Mouse (Mus musculus) hindbrain, embryonic 10.5 days (tissue): ENCODE data around the gene Ddx23. TPM values are rescaled to one million over a fixed set of nuclear protein-coding genes. Genes with fewer than 3 reads are reported as not detected.
A peak's percentile ranks its signal among the peaks of the same experiment; 100 is the strongest.

Experiments
- DNase-seq: peaks from one replicate; pipeline ENCODE4 v3.0.0-alpha.2; 2017; ENCODE audit warnings: low spot score
- H3K27ac ChIP-seq: fragments of 300-500 bp; sonication (generic); 2 replicates; pipeline ENCODE4 v1.5.1; 2016; ENCODE audit warnings: mild to moderate bottlenecking, moderate library complexity
- H3K27me3 ChIP-seq: fragments of 300-500 bp; sonication (generic); 2 replicates; pipeline ENCODE4 v1.6.1; 2016; ENCODE audit warnings: mild to moderate bottlenecking; ENCODE audit not compliant: poor library complexity, insufficient read depth, severe bottlenecking
- H3K36me3 ChIP-seq: fragments of 300-500 bp; sonication (generic); 2 replicates; pipeline ENCODE4 v1.6.1; 2016; ENCODE audit warnings: mild to moderate bottlenecking, moderate library complexity
- H3K4me1 ChIP-seq: fragments of 300-500 bp; sonication (generic); replicated peaks from 2 replicates; pipeline ENCODE4 v1.6.1; 2016; ENCODE audit warnings: mild to moderate bottlenecking
- H3K4me3 ChIP-seq: fragments of 300-500 bp; sonication (generic); 2 replicates; pipeline ENCODE4 v1.5.1; 2016; ENCODE audit warnings: mild to moderate bottlenecking, moderate library complexity
- H3K9me3 ChIP-seq: fragments of 300-500 bp; sonication (generic); 2 replicates; pipeline ENCODE4 v1.6.1; 2016; ENCODE audit warnings: mild to moderate bottlenecking, moderate library complexity
- WGBS: fragments of 180-500 bp; shearing (Covaris S2); methylation state at CpG from one replicate; pipeline ENCODE4 v1.1.7; 2016; 5-methylcytosine and 5-hydroxymethylcytosine counted together
- polyA plus RNA-seq: library from polyadenylated mRNA; unstranded; fragments of >200 nt; fragmentation: Nextera tagmentation; extraction: Ambion mirVana; gene quantifications from 2 replicates; pipeline ENCODE4 v1.2.1, GENCODE M21; 2016

Ddx23 gene
- polyA plus RNA-seq, 1 experiment from 2014 or later, result 22.8 TPM

DNA sequence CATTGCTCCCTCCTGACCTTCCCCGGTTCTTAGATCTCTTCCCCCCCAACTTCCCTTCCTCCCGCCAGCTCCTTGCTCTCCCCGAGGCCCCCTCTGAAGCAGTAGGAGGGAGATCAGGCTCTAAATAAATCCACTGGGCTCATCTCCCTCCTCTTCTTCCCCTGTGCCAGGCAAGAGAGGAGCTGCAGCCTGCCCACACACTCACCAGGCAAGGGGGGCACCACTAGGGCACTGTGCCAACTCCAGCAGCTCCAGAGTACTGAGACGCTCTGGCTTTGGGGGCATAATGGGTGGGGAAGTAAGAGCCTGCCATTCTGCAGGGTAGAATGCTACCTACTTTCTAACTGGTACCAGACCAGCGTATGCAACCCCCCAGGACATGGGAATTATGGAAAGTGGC lies 26.2 kb downstream of the Ddx23 start:
- peaks cover 61% of the 10 kb centered on the region for H3K27me3 ChIP-seq
- peaks cover 66% of the 10 kb centered on the region for H3K4me1 ChIP-seq
- 38% methylated on average over 5 of the region's 5 CpGs for WGBS
- peak overlapping the region; percentile 57; the same call in 1 of the 2 replicates for H3K27ac ChIP-seq
- peak overlapping the region; percentile 87 for H3K4me3 ChIP-seq
- H3K9me3 ChIP-seq, result no peaks in the 10 kb centered on the region
- peaks cover 28% of the 10 kb centered on the region for H3K36me3 ChIP-seq
- no peak for DNase-seq

- Histone ChIP-seq H3K4me3 (peak overlapping the region; percentile 87), H3K4me1 (peaks cover 77% of the 10 kb centered on the region), H3K36me3 (peaks cover 16% of the 10 kb centered on the region), H3K27ac (peak overlapping the region; percentile 98), H3K9me3 (no peaks in the 10 kb centered on the region), H3K27me3 (peaks cover 72% of the 10 kb centered on the region)
- under 1% methylated on average over 21 of the region's 21 CpGs for WGBS
- DNase-seq, result peak; percentile 35
Observed at GRCm38 (mm10) chr15:98635291-98635841, 27.3 kb downstream of the Ddx23 start.

GRCm38 (mm10) chr15:98634541-98635081 lies 28.1 kb downstream of the Ddx23 start:
- Histone ChIP-seq H3K27me3 (peaks cover 80% of the 10 kb centered on the region), H3K4me1 (peaks cover 81% of the 10 kb centered on the region)
- WGBS, result under 1% methylated on average over 59 of the region's 65 CpGs

GRCm38 (mm10) chr15:98633822-98634470 lies 28.7 kb downstream of the Ddx23 start:
- 1% methylated on average over 25 of the region's 25 CpGs for WGBS
- Histone ChIP-seq H3K4me3 (peak overlapping the region; percentile 87), H3K27me3 (peaks cover 86% of the 10 kb centered on the region), H3K4me1 (peaks cover 86% of the 10 kb centered on the region), H3K27ac (peak overlapping the region; percentile 98), H3K9me3 (no peaks in the 10 kb centered on the region), H3K36me3 (peaks cover 4% of the 10 kb centered on the region)
- no peak for DNase-seq

More at GRCm38 (mm10) chr15:98634541-98635081, 28.1 kb downstream of the Ddx23 start:
- peak overlapping the region; percentile 87 for H3K4me3 ChIP-seq
- peak overlapping the region; percentile 98 for H3K27ac ChIP-seq
- H3K36me3 ChIP-seq, result peaks cover 9% of the 10 kb centered on the region
- H3K9me3 ChIP-seq, result no peaks in the 10 kb centered on the region
- peak; percentile 91 for DNase-seq

DNA sequence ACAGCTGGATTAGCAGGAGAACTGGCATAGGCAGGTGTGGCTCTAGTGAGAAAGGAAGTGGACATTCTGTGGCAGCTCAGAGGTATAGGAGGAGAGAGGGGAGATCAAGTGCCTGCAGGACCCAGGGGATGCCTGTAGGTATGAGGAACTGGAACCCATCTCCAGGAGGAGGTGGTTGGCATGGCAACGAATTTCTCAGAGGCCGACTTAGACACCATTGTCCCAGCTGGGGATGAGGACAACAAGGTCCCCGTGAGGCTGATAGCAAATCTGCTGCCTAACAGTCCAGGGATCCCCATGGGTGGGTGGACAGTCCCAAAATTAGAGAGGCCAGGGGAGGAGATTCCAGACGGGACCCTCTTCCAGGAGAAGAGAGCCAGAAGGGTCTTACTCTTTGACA lies 29.8 kb downstream of the Ddx23 start:
- Histone ChIP-seq H3K27me3 (peaks cover 97% of the 10 kb centered on the region), H3K4me3 (peak overlapping the region; percentile 87), H3K9me3 (no peaks in the 10 kb centered on the region), H3K4me1 (peaks cover 96% of the 10 kb centered on the region), H3K36me3 (peaks cover 4% of the 10 kb centered on the region), H3K27ac (peak overlapping the region; percentile 98)
- 0% methylated on average over 4 of the region's 4 CpGs for WGBS
- peak; percentile 64 for DNase-seq

- WGBS, result under 1% methylated on average over 25 of the region's 25 CpGs
- peaks cover 89% of the 10 kb centered on the region for H3K4me1 ChIP-seq
- DNase-seq, result peak; percentile 73
- H3K9me3 ChIP-seq, result no peaks in the 10 kb centered on the region
- no peaks in the 10 kb centered on the region for H3K36me3 ChIP-seq
- peaks cover 96% of the 10 kb centered on the region for H3K27me3 ChIP-seq
- peak overlapping the region; percentile 87 for H3K4me3 ChIP-seq
- H3K27ac ChIP-seq, result peak overlapping the region; percentile 98
Observed at GRCm38 (mm10) chr15:98632107-98632744, 30.5 kb downstream of the Ddx23 start.

DNA sequence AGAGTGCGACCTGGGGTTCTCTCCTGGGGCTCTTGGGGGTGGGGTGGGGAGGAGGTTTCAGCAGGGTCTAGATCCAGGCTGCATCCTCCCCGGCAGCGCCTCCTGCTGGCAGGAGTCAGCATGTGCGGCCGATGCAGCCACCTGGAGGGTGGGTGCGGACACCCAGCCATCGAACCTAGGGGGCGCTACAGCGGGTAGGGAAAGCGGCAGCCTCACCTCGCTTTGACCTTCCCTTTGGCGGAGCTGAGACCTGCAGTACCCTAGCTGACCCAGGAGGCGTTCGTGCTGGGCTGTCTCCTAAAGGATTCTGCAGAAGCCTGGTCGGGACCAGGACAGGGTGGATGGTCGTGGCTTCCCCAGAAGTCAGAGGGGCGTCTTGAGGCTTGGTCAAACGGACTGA lies 31.2 kb downstream of the Ddx23 start:
- DNase-seq, result peak; percentile 86
- Histone ChIP-seq H3K27ac (peak overlapping the region; percentile 98), H3K27me3 (peaks cover 88% of the 10 kb centered on the region), H3K4me1 (peaks cover 85% of the 10 kb centered on the region), H3K4me3 (peak overlapping the region; percentile 87), H3K9me3 (no peaks in the 10 kb centered on the region), H3K36me3 (no peaks in the 10 kb centered on the region)
- under 1% methylated on average over 18 of the region's 18 CpGs for WGBS

DNA sequence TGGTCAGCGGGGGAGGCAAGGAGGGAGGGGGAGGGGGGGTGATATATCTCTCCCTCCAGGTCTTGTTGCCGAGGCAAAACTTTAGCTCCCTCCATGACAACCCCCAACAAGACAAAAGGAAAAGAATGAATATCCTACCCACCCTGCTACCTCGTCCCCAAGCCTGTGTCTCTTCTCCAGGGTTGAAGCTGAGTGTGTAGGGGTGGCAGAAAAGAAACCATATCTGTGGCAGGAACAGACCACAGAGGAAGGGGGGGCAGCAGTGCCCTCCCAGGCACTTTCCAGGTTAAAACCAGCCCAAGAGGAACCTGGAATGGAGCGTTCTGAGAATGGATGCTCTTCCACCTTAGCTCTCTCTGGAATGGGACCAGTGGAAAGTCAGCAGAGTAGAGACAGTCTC lies 32.2 kb downstream of the Ddx23 start, which contains the start of gene Cacnb3:
Gene Cacnb3 (plus strand): TSS at position 301 of the 400 bp plus-strand sequence.
- 32% methylated on average over 4 of the region's 4 CpGs for WGBS
- H3K27me3 ChIP-seq, result peaks cover 79% of the 10 kb centered on the region
- H3K4me1 ChIP-seq, result peaks cover 84% of the 10 kb centered on the region
- no peak for DNase-seq
- peak within 1 kb of the TSS; percentile 98 for H3K27ac ChIP-seq
- no peaks in the 10 kb centered on the region for H3K9me3 ChIP-seq
- H3K4me3 ChIP-seq, result peak within 1 kb of the TSS; percentile 87
- H3K36me3 ChIP-seq, result no peaks in the 10 kb centered on the region

DNA sequence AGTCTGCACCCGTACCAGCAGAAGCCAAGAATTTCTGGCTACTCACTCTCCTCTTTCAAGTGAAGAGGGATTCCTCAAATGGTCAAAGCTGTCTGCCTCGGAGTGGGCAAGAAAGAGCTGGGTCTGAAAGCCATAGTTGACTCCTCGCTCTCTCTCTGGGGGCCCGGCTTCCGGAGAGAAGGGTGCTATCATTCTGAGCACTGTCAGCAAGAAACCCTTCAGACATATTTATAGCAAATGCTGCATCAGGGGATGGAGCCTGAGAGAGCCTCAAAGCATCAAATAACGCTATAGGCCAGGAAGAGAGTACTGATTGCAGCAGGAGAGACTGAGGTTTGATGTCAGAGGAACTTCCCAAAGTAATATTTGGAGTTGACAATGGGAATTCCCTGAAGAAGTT lies 33.2 kb downstream of the Ddx23 start:
- H3K4me1 ChIP-seq, result peaks cover 74% of the 10 kb centered on the region
- H3K4me3 ChIP-seq, result no peak overlapping the region
- H3K27me3 ChIP-seq, result peaks cover 71% of the 10 kb centered on the region
- H3K27ac ChIP-seq, result peak overlapping the region; percentile 82
- no peak for DNase-seq
- H3K9me3 ChIP-seq, result no peaks in the 10 kb centered on the region
- H3K36me3 ChIP-seq, result no peaks in the 10 kb centered on the region
- WGBS, result 57% methylated on average over 6 of the region's 6 CpGs

- H3K27me3 ChIP-seq, result peaks cover 66% of the 10 kb centered on the region
- peak overlapping the region; percentile 82 for H3K27ac ChIP-seq
- no peaks in the 10 kb centered on the region for H3K9me3 ChIP-seq
- H3K4me1 ChIP-seq, result peaks cover 66% of the 10 kb centered on the region
- H3K36me3 ChIP-seq, result no peaks in the 10 kb centered on the region
- DNase-seq, result peak; percentile 57
- 10% methylated on average over 20 of the region's 20 CpGs for WGBS
- H3K4me3 ChIP-seq, result peak overlapping the region; percentile 38
Observed at GRCm38 (mm10) chr15:98628589-98629254, 34.0 kb downstream of the Ddx23 start.

DNA sequence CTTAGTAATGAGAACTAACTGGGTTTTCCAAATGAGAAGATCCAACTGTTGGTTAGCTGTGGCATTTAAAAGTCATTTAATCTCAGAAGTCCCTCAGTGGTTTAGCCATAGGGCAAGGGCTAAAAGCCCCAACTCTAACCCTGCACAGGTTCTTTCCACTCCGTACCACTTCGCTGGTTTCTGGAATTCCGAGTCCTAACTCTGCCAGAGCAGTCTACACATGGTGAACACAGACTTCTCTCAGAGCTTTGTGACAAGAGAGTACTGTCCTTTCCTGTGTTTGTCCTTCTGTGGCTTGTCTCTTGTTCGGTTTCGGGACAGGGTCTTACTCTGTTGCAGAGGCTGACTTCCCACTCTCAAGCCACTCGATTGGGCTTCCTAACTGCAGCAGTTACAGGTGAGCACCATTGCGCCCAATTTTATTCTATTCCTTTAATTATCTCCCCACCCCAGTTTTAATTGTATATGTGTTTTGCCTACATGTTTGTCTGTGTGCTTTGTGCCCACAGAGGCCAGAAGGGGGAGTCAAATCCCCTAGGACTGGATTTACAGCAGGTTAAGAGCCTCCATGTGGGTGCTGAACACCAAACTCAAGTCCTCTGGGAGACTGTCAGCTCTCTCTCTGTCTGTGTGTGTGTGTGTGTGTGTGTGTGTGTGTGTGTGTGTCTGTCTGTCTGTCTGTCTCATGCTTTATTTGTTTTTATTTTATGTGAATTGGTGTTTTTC lies 36.0 kb downstream of the Ddx23 start:
- Histone ChIP-seq H3K4me3 (no peak overlapping the region), H3K27ac (no peak overlapping the region), H3K36me3 (no peaks in the 10 kb centered on the region), H3K27me3 (peaks cover 58% of the 10 kb centered on the region), H3K9me3 (no peaks in the 10 kb centered on the region), H3K4me1 (peaks cover 55% of the 10 kb centered on the region)
- 79% methylated on average over 7 of the region's 7 CpGs for WGBS
- no peak for DNase-seq

- H3K4me1 ChIP-seq, result peaks cover 50% of the 10 kb centered on the region
- no peaks in the 10 kb centered on the region for H3K9me3 ChIP-seq
- no peak overlapping the region for H3K27ac ChIP-seq
- no peak overlapping the region for H3K4me3 ChIP-seq
- 32% methylated on average over 8 of the region's 8 CpGs for WGBS
- peaks cover 52% of the 10 kb centered on the region for H3K27me3 ChIP-seq
- H3K36me3 ChIP-seq, result no peaks in the 10 kb centered on the region
- no peak for DNase-seq
Observed at GRCm38 (mm10) chr15:98626078-98626477, 36.6 kb downstream of the Ddx23 start.
